Mouse (Mus musculus): ENCODE measurements around the gene Cmss1. TPM values are rescaled to one million over a fixed set of nuclear protein-coding genes. Genes with fewer than 3 reads are reported as not detected.

Gene Cmss1
- total RNA-seq, 4 experiments from 2014 or later, result 19.5 to 24.8 (median 21.3) TPM

Other genes starting within 250 kb of the Cmss1 start
- gene Col8a1, start 147.9 kb upstream of the Cmss1 start, total RNA-seq (2022), result 1 to 10 TPM; 1.7 to 2.6 (median 1.8) TPM